Mouse (Mus musculus) bone marrow macrophage, adult 2 months (primary cell): ENCODE results near the gene Cyp26c1. TPM values are rescaled to one million over a fixed set of nuclear protein-coding genes. Genes with fewer than 3 reads are reported as not detected.

Experiments used
- H3K27ac ChIP-seq: 2 replicates; pipeline ENCODE4 v1.5.1; 2012; ENCODE audit warnings: low read depth, low read length; ENCODE audit not compliant: insufficient read depth
- H3K4me1 ChIP-seq: 2 replicates; pipeline ENCODE4 v1.6.1; 2012; ENCODE audit warnings: low read length; ENCODE audit not compliant: control insufficient read depth, insufficient read depth
- H3K4me3 ChIP-seq: 2 replicates; pipeline ENCODE4 v1.5.1; 2012; ENCODE audit warnings: mild to moderate bottlenecking, low read length, moderate library complexity; ENCODE audit not compliant: insufficient read depth
- CTCF ChIP-seq: IDR thresholded peaks from 2 replicates; pipeline ENCODE4 v1.5.1; 2012; ENCODE audit warnings: low read depth, mild to moderate bottlenecking, low read length, moderate library complexity
- POLR2A ChIP-seq: IDR thresholded peaks from 2 replicates; pipeline ENCODE4 v1.6.1; 2012; ENCODE audit warnings: mild to moderate bottlenecking, low read depth, low read length, borderline replicate concordance
- polyA plus RNA-seq: library from polyadenylated mRNA; stranded (reverse); fragments of >200 nt; gene quantifications from 2 replicates; pipeline ENCODE4 v1.2.4, GENCODE M21; 2012; ENCODE audit not compliant: missing spikeins, insufficient read depth, insufficient read length

Cyp26c1 gene
- polyA plus RNA-seq, 1 experiment = not detected

GRCm38 (mm10) chr19:37697651-37698272 lies 12.4 kb downstream of the Cyp26c1 start, which contains the start of gene Cyp26a1:
TSS of gene Cyp26a1 (plus strand) at chr19:37697798.
- H3K27ac ChIP-seq = no peak within 1 kb of the TSS
- peak within 1 kb of the TSS; percentile 55 for H3K4me3 ChIP-seq
- TF ChIP-seq POLR2A = no peak
- no peak for TF ChIP-seq CTCF
- H3K4me1 ChIP-seq = peaks cover 9% of the 10 kb centered on the region

DNA sequence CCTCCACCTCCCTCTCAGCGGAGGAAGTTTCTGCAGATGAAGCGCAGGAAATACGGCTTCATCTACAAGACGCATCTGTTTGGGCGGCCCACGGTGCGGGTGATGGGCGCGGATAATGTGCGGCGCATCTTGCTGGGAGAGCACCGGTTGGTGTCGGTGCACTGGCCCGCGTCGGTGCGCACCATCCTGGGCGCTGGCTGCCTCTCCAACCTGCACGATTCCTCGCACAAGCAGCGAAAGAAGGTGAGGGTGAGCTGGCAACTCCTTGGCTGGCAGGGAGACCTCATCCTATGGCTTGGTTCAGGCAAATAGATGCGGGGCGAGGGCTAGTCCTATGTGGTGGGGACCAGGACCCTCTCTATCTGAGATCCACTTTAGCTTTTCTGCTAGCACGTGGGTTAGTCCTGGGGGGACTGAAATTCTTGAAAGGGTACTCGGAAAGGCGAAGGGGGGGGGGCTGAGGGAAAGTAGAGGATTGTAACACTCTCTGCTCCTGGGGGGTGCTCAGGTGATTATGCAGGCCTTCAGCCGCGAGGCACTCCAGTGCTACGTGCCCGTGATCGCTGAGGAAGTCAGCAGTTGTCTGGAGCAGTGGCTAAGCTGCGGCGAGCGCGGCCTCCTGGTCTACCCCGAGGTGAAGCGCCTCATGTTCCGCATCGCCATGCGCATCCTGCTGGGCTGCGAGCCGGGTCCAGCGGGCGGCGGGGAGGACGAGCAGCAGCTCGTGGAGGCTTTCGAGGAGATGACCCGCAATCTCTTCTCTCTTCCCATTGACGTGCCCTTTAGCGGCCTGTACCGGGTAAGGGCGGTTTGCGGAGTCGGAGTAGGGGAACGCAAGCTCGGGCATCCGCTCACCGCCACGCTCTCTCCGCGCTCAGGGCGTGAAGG lies 13.1 kb downstream of the Cyp26c1 start:
- TF ChIP-seq POLR2A (no peak), CTCF (no peak)
- peaks cover 7% of the 10 kb centered on the region; the same call in 1 of the 2 replicates for H3K4me1 ChIP-seq
- H3K4me3 ChIP-seq = peak overlapping the region; percentile 55

DNA sequence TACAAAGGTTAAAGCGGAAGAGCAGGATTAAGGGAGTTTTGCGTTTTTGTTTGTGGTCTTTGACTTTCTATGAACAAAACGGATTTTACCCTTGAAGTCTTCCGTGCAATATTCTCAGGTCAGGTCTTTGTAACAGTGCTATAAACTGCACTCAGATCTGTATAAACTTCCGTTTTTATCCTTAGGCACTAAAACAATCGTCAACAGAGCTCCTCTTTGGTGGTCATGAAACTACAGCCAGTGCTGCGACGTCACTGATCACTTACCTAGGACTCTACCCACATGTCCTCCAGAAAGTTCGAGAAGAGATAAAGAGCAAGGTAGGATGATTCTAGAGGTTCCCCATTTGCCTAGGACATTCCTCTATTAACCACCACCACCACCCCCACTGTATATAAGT lies 14.3 kb downstream of the Cyp26c1 start:
- no peak overlapping the region for H3K4me3 ChIP-seq
- TF ChIP-seq POLR2A = no peak
- TF ChIP-seq CTCF = no peak
- no peak overlapping the region for H3K27ac ChIP-seq
- H3K4me1 ChIP-seq = peaks cover 7% of the 10 kb centered on the region; the same call in 1 of the 2 replicates

More for the DNA sequence above, 13.1 kb downstream of the Cyp26c1 start:
- H3K27ac ChIP-seq = no peak overlapping the region

DNA sequence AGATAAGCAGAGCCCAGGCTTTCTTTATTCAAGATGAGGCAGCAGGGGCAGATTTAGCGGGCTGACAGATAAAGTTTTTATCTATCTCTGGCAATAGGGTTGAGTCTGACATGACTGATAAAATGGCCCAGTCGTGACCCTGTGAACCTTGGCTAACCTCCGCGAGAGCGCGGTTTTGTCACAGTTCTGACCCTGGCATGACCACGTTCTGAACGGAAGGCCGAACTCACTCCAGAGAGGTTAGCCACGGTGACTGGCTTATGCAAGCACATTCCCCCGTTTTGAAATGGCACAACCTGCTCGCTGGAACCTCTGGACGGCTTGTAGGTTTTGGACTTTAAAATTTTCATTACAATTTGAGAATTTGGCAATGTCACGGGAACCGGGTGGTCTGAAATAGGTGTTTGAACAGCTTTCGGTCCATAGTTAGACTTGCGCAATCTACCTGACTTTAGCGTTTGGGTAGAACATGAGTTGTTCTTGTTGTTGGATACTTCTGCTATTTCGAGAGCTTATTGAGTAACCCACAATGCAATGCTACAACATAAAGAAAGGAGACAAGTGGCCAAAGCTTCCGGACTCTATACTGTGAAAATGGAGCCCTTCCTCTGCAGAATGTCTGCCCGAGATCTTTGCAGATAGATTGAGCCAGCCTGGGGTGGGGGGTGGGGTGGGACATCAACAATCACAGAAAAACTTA lies 17.1 kb downstream of the Cyp26c1 start:
- TF ChIP-seq CTCF = no peak
- no peak for TF ChIP-seq POLR2A
- Histone ChIP-seq H3K27ac (no peak overlapping the region), H3K4me3 (no peak overlapping the region)

DNA sequence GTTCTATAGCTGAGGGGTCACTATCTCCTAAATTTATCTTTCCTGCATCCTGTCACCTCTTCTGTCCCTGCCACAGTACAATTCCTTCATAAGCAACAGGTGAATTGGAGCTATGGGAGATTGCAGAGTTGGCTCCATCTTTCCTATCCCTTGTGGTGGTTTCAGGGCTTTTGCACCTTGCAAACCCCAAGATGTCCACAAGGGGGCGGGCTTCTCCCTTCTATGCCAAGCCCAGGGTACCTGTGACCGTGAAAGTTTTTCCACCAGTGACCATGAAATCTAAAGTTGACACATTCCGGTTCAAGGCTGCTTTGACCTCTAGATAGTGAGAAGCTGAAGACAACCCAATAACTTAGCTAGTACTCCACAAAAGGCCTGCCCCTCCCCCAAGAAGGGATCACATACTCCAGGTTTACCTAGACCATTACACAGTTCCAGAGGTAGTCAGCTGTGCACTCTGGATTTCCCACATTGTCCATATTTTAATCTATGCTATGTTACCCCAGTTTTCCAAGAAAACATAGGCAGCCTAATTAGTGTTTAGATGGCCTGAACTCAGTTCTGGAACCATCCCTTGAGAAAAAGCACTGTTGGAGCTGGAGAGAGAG lies 18.6 kb downstream of the Cyp26c1 start:
- no peak overlapping the region for H3K4me3 ChIP-seq
- no peaks in the 10 kb centered on the region for H3K4me1 ChIP-seq
- TF ChIP-seq POLR2A (no peak), CTCF (peak; percentile 93)
- no peak overlapping the region for H3K27ac ChIP-seq

More for the DNA sequence above, 17.1 kb downstream of the Cyp26c1 start:
- H3K4me1 ChIP-seq = no peaks in the 10 kb centered on the region

DNA sequence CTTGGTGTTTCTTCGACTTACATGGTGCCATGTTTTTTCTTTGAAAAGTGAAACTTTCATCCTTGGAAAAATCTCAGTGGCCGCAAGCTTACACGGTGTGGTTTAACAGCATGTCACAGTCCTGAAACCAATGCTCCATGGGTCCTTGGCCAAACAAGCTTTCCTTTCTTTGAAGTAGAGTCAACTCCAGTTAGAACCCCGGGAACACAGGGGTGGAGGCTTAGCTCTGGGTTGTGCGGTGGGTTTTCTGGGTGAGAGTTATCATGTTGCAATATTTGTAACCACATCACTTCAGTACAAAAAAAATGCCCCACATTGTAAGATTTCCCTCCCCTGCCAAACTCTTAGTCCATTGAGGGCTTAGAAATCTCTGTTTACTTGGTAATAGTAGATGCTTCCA lies 20.3 kb downstream of the Cyp26c1 start:
- Histone ChIP-seq H3K27ac (no peak overlapping the region), H3K4me1 (no peaks in the 10 kb centered on the region), H3K4me3 (no peak overlapping the region)
- TF ChIP-seq CTCF (no peak), POLR2A (no peak)

- H3K27ac ChIP-seq = no peak overlapping the region
- H3K4me3 ChIP-seq = no peak overlapping the region
- TF ChIP-seq POLR2A (no peak), CTCF (no peak)
- no peaks in the 10 kb centered on the region for H3K4me1 ChIP-seq
These were observed 29.3 kb downstream of the Cyp26c1 start for GRCm38 (mm10) chr19:37714681-37715080.

- no peak overlapping the region for H3K27ac ChIP-seq
- TF ChIP-seq POLR2A = no peak
- TF ChIP-seq CTCF = no peak
- no peak overlapping the region for H3K4me3 ChIP-seq
- no peaks in the 10 kb centered on the region for H3K4me1 ChIP-seq
These were observed 30.6 kb downstream of the Cyp26c1 start for GRCm38 (mm10) chr19:37715980-37716379.

- no peak overlapping the region for H3K4me3 ChIP-seq
- no peak overlapping the region for H3K27ac ChIP-seq
- TF ChIP-seq POLR2A = no peak
- TF ChIP-seq CTCF = no peak
- H3K4me1 ChIP-seq = no peaks in the 10 kb centered on the region
These were observed 31.3 kb downstream of the Cyp26c1 start for GRCm38 (mm10) chr19:37716524-37717175.
